Mouse (Mus musculus): ENCODE data around the gene D630045J12Rik.

DNA sequence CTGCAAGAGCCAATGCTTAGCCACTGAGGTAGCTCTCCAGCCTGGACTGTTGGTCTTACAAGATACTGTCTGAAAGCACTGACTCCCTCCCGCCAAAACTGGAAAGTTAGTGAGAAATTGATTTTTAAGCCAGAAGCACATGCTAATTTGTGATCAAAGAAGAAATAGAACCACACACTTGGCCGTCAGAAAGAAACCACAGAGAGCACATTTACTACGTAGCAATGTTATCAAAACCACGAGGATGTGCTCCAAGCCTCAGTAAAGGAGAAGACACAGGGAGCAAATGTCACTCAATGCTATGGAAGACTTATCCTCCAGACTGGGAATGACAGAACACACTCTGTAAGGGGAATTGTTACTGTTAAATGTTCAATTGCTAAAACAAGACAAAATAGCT lies 12.3 kb downstream of the D630045J12Rik start:
- TF ChIP-seq EP300 (IDR thresholded peaks at IDR 0.05): no peak
- no peak for TF ChIP-seq CTCF (IDR thresholded peaks at IDR 0.05)

Measured in lung, postnatal 0 days (tissue).